Mouse (Mus musculus): ENCODE results near the gene Akap6.

The Akap6 gene

DNA sequence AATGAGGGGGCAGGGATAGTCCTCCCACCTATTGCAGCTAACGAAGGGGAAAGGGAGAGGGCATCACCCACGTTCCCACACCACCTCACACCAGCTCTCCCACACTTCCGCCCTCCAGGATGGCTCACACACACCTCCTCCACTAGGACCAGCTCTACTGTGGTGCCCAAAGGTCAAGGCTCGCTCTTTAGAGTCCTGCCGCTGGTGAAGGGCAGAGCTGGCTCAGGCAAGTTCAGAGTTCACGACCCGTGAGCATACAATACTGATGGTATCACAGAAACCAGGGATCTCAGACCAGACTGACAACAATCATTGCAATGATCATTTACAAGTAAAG is 149.3 kb downstream of the Akap6 start:
- no peak for DNase-seq (ENCODE audit: low spot score in 2 of 2)

DNA sequence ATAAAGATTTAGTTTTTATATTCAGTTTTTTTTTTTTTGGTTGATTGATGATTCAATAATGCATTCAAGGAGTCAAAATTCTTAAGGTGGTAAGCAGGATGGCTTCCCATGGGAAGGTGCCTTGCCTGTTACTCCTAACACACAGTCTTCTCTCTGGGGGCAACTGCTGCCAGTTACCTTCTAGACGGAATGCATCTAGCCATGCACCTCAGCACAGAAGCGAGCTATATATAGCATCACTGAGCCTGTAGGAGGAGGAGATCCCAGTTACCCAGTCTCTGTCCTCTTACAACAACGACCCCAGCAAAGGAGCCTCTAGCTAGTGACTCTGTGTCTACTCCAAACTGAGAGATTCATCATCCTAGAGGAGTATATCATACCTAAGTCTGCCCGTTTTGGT is 150.1 kb downstream of the Akap6 start:
- no peak for DNase-seq (ENCODE audit: low spot score in 2 of 2)

DNA sequence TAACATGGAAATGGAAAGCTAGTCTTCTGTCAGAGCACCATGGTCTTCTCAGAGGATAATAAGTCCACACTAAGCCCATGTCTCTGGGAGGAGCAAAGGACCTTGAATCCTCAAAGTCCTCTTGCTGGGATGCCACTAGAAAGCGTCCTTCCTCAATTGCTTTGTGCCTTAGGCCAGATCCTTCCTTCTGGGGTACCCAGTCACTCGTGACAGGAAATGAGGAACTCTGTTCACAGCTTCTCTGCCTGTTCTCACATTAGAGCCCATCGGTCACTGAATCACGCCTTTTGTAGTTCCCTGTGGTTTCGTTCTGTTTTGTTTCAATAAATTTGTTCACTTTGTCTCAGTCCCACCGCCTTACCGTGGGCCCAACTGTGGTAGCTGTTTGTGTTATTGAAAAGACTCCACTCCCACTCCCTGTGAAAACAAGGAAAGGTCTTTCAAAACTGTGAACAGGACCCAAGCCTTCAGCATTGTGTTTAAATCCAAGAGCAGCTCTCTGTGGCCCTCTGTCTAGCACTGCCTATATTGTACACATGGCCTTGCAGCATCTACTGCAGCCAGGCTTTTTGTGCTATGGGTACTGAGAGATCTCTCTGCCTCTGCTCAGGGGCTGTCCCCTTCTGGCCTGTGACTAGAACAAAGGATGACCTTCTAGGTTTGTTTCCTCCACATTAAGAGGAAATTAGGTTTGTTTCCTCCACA is 151.3 kb downstream of the Akap6 start:
- DNase-seq (ENCODE audit: low spot score in 2 of 2) = no peak

DNA sequence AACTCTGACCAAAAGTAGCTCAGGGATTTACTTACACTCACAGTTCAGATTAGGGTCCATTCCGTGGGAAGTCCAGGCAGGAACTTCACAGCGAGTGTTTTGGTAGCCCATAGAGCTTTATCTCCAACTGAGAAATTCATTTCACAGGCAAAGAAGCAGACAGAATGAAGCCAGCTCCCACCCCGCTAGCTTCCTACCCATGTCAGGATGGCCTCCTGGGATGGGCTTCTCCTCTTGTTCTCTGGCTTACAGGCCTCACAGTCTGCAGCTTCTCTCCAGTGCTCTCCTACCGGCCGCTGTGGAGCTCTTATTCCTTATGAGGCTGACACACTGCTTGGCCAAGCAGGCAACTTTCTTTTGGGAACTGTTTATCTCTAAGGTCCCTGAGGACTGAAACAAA is 152.0 kb downstream of the Akap6 start:
- no peak for DNase-seq (ENCODE audit: low spot score in 2 of 2)

DNA sequence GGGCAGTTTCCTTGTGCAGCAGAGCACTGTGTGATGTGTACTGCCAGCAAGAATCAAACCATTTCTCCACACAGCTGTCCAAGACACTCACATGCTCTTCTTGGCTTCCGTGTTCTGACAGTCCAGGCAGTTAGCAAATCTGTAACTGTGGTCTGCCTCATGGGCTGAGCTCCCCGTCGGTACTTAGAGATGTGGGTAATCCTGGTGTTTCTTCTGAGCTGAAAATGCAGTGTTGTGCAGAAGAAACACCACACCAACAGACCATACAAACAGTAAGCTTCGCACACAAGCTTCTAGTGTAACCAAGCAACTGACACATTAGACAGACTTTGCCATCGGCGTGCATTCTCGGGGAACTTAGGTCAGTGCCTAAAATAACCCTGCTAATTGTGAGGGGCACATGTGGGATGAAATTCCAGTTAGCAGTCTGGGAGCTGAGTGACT is 155.1 kb downstream of the Akap6 start:
- no peak for DNase-seq (ENCODE audit: low spot score in 2 of 2)

DNA sequence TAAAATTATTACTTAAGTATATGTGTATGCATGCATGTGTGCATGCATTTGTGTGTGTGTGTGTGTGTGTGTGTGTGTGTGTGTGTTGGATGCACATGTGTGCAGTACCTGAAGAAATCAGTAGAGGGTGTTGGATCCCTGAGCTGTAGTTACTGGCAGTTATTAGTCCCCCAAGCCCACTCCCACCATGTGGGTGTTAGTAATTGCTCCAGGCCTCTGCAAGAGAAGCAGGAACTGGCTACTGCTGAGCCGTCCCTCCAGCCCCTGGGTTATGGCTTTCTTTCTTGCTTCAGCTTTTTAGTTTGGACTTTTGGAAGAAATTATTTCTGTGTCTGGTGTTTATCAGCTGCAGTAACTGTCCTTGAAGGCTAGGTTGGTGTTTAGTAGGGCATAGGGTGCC is 156.9 kb downstream of the Akap6 start:
- DNase-seq (ENCODE audit: low spot score in 2 of 2) = no peak

DNA sequence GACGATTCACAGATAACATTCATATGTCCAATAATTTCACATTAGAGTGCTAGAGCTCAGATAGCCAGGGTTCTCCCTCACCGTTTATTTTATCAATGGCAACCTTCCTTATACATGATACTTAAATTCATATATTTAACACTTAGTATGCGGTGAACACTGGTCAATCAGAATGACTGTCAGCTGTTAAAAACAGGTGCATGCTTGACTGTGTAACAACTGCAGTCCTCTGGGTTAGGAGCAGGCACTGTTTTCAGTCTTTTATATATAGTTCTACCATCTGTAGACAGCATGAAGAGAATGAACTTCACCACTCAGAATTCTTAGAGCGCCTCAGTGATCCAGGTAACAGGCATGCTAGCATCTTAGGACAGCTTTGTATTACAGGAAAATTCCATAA is 158.1 kb downstream of the Akap6 start:
- DNase-seq (ENCODE audit: low spot score in 2 of 2) = no peak

DNA sequence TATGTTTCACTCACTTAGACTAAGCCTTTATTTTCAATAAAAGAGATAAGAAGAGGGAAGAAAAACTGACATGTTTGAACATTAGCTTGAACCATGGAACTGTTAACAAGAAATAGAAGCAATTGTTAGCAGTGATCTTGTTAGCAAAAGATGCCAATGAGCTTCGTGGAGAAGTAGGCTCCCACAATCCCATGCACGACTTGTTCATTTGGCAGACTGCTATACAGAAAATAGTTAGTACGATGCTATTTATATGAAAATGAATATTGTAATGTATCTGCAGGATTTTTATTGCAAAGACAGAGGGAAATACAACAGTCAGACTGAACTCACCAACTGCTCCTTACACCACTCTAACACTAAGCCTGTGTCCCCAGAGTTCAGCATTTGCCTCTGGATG is 162.7 kb downstream of the Akap6 start:
- no peak for DNase-seq (ENCODE audit: low spot score in 2 of 2)

DNA sequence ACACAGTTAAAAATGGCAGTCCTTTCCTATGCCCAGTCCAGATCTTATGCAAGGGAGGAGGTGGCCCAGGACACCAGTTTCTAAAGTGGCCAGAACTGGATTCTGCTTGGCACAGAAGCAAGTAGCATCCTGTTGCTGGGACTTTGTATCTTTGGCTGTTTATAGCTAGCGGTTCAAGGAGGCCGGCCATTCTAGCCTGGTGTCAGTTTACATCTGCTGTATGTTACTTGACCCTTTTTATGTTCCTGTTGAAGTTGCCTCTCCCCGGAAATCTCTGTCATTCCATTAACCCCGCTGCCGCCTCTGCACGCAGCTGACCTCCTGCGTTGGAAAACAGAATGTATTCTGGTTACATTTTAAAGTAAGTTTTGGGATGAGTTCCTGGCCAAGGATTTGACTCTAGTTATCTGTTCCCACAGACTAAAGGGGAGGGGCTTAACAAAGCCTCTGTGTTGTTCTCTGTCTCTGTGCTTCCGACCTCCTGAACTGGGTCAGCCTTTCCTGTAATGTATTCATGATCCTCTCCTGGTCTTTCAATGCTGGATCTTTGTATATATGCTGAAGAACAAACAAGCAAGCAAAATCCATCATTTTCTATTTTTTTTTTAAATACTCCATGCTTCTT is 168.9 kb downstream of the Akap6 start:
- no peak for DNase-seq (ENCODE audit: low spot score in 2 of 2)

DNA sequence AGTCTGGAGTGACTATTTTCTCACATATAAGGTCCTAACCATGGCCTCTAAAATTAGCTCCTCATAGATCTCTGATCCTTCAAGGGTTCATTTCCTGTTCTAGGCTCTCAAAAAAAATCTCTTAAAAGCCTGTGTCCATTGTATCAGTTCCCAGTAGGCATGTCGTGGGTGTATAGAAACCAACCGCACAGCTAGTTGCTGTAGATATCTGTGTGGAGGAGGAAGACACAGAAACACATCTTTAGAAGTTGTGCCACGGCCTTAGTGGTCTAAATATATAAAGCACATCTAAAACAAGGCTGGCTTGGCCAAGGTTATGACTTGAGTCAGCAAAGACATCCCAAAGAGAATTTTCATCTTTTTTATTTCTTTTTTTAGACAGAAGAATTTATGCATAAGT is 172.4 kb downstream of the Akap6 start:
- no peak for DNase-seq (ENCODE audit: low spot score in 2 of 2)

DNA sequence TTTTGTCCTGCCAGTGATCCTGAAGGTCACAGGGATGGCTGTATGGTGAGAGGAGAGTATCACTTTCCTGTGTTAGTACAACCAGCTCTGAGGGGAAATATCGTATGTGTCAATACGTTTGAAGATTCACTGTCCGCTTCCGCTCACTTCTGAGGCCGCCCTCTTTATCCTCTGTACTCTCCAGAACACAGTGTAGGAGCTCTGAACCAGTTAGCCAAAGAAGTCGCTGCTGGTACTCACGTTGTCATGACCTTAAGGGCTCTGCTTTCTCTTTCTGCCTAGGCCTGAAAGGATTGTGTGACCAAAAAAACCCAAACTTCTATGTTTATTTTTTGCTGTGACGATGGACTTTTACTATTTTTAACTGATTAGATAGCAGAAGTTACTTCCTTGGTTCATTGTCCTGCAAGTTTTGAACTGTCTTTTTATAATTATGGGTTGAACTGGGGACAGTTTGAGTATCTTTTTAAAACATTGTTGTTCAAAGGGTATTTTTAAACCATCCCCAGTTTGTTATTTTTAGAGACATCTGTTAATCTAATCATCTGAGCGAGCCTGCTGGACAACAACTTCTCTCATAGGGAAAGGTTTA is 175.2 kb downstream of the Akap6 start:
- no peak for DNase-seq (ENCODE audit: low spot score in 2 of 2)

DNA sequence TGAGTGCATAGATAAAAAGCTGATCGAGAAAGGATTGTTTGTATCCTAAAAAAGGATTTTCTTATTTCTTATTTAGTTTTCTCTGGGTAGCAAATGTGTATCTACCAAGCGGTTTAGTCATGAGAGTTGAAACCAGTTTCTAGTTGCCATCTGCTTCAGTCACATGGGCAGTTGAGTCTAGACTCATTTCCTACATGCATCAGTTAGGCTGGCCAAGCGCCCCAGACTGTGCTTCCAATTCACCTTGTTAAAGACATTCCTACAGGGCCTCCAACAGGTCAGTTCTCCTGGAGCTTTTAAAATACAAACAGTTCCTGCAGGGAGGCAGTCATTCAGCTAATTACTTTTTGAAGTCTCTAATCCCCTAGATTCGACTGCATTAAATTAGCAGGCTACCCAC is 176.9 kb downstream of the Akap6 start:
- DNase-seq (ENCODE audit: low spot score in 2 of 2) = no peak

DNA sequence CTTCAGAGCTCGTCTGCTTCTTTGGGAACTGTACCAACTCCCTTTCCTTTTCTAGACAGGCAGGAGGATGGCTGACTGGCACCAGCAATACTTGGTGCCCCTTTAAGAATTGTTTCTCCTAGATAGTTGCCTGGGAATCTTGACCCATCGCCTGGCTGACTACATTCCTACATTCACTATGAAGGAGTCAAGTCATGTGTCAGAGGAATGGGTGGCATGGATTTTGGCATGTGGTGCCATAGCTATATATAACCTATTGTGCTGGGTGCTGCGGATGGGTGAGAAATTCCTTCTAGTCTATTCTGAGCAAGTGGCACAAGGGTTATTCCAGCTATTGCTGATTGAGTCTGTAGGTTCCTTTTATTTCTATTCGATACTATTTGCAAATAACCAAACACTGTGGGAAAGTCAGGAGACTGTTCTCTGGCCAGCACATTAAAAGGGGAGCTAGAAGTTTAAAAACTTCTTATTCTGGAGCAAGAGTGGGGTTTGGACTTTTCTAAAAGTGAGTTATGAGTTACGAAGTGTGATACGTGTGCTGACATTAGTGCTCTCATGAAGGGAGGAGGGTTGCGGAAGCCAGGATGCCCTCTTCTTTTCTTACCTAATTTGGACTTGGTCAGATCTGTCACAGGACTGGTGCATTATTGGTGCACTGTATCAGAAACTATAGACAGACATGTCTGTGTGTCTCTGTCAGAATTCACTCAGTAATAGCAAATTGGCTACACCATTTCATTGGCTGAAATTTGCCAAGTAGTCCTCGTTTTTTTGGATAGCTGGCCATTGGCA is 178.0 kb downstream of the Akap6 start:
- no peak for DNase-seq (ENCODE audit: low spot score in 2 of 2)

DNA sequence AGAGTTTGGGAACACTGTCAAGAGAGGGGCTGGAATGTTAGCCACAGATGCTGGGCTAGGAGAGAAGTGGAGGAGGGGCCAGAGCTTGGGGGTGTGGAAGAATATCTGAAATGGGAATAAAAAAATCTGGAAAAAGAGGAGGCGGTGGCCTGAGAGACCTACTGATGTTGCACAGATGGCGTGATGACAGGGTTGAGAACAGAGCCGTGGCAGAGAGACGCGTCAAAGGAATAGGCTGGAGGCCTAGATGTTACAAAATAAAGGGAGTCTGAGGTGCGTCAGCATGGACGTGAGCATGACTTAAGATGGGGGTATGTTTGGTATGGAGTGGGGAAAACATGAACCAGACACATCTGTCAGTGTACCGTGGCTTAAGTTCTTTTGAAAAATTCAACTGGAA is 180.1 kb downstream of the Akap6 start:
- DNase-seq (ENCODE audit: low spot score in 2 of 2) = no peak

DNA sequence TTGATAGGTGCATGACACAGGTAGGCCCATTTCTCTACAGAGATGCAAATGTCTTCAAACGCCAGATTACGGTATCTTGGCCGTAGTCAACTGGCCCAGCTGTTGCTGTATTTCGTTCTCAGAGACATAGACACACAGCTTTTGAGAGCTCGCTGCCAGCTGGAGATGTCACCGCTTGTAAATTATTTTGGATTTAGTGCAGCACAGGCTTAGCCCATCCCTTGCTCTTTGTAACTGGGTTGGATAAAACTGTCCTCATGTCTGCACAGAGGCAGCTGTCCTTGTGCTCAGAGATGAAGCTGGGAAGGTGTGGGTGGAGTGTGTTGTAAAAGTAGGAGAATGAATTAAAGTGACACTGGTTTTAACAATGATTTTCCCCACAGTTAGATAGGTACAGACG is 193.3 kb downstream of the Akap6 start:
- peak in 1 of 2 experiments; percentile 45 for DNase-seq (ENCODE audit: low spot score in 2 of 2)

DNA sequence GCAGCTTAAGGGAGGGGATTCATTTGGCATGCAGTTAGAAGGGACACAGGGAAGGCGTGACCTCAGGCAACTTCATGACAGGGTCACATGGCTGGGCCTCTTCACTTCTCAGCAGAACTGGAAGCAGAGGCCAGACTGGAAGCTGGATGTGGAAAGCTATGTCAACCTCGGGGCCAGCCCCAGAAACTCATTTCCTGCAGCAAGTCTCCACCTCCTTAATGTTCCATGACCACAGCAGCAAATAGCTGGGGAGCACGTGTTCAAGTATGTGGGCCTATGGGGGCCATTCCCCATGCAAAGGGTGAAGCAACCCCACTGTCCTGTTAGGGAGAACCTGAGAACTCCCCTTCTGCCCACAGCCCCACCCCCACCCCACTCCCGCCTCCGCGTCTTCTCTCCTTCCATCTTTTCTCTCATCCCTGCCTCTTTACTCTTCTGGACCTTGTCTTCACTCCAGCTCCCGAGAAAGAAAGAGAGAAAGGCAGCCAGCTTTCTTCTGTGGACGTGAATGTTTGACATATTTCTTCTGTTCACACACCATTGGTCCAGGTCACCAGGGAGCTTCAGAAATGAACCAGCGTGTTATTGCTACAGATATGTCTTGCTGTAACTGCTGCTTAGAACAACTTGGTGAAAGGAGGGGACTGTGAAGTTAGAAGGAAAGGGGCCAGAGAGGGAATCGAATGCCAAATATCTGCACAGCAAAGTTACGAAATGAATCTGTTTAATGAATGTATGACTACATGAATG is 194.6 kb downstream of the Akap6 start:
- no peak for DNase-seq (ENCODE audit: low spot score in 2 of 2)

DNA sequence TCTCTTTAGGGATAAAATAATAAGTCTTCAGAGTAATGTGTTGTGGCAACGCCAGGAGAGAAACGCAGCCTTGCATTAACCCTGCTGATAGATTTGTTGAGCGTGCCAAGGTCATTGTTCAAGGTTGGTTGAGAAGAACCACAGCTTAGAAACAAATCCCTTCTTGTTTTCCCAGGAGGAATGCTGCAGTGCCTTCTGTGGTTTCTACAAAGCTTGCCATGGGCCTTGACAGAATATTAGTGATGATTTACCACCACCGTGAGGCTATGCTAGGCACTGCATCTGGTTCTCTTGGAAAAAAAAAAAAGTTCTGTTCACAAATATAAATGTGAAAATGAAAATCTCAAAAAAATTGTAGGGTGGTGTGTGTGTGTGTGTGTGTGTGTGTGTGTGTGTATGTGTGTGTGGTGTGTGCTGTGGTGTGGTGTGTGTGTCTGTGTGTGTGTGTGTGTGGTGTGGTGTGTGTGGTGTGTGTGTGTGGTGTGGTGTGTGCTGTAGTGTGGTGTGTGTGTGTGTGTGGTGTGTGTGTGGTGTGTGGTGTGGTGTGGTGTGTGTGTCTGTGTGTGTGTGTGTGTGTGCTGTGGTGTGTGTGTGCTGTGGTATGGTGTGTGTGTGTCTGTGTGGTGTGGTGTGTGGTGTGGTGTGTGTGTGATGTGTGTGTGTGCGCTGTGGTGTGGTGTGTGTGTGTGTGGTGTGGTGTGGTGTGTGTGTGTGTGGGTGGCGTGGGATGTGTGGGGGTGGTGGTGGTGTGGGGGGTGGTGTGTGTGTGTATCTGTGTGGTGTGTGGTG is 196.7 kb downstream of the Akap6 start:
- peak; percentile 44 to 74 for DNase-seq (ENCODE audit: low spot score in 2 of 2)

DNA sequence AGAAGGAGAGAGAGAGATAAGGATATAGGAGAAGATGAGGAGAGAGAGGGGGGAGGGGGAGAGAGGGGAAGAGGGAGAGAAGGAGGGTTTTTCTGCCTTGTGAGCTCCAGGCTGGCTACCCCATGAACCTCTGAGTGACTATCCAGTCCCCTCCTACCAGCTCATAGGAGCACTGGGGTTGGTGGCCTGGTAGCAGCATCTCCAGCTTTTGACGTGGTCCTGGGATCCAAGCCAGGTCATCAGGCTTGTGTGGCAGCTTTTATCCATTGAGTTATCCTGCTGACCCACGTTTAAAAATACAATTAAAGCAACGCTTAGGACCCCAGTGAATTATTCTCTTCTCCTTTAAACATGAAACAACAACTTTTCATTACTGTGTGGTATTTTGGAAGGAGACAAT is 197.6 kb downstream of the Akap6 start:
- DNase-seq (ENCODE audit: low spot score in 2 of 2) = no peak

DNA sequence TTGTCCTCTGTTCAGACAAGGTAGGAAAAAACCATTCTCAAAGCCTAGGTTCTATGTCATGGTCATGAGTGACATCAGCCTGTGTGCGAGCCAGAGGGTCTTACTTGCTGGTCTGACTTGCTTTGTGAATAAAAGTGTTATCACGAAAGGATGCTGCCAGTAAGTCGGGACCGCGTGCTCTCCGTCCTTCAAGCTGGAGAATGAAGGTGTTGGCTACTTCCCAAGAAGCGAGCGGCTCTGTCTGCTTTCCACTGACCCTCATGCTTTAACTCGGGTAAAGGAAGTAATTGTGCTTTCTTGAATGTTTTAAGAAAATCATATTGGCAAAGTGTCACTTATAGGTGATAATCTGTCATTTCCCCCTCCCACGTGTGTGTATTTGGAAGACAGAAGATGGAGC is 198.9 kb downstream of the Akap6 start:
- DNase-seq (ENCODE audit: low spot score in 2 of 2) = no peak

DNA sequence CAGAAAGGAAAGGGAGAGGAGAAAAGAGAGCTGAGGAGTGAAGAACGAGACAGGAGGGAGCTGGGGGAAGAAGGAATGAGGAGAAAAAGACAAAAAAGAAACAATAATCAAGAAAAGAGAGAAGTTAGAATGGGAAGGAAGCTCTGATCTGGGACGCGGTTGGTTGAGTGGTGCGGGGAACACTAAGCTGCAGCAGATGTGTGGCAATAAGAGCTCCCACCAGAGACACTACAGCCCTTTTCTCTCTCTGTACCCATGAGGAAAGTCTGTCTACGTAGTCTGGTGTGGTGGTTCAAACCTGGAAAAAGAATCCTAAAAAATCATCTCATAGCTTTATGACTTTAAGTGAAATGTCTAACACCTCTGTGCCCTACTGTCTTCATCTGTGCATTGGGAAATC is 204.9 kb downstream of the Akap6 start:
- no peak for DNase-seq (ENCODE audit: low spot score in 2 of 2)

DNA sequence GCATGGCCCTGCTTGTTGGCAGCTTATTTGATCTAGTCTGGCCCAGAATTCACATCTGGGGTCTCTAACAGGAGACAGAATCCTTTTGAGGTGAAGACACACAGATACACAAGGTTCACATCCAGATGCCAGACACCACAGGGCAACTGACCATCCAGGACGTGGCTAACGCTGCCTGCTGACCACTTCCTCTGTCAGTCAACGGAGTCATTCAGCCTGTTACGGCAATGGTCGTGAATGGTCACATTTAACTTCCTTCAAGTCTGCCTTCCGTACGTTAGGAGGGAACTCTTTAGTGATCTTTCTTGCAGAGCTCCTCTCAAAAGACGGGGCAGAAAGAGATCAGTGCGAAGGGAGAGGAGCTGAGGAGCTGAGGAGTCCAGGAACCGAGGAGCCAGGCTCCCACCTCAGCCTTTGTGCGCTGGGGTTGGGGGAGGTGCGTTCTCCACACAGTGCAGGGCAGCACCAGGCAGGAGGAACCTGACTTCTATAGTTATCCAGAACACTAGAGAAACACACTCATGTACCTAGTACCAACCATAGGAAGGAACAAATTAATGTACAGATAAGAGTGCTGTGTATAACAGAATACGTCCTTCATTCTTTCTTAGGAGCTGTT is 209.4 kb downstream of the Akap6 start:
- no peak for DNase-seq (ENCODE audit: low spot score in 2 of 2)
